Mouse (Mus musculus) embryonic facial prominence, embryonic 14.5 days (tissue): Measurements from ENCODE around the gene Nid1. TPM values are rescaled to one million over a fixed set of nuclear protein-coding genes. Genes with fewer than 3 reads are reported as not detected.
"Not testable (repeated sequence)": the region's sequence is repeated elsewhere in the genome, so short reads cannot be mapped to it uniquely, and the experiment has no call there.

Experiments
- ATAC-seq: fragments of 200-750 bp; cut with Nextera tagmentation; 2 replicates; pipeline ENCODE4 v1.8.0; 2017; ENCODE audit warnings: low read depth, moderate number of reproducible peaks, moderate TSS enrichment
- DNase-seq: peaks from one replicate; pipeline ENCODE4 v3.0.0-alpha.2; 2015; ENCODE audit warnings: low spot score
- H3K27ac ChIP-seq: fragments of 300-500 bp; sonication (generic); replicated peaks from 2 replicates; pipeline ENCODE4 v1.5.1; 2014; ENCODE audit warnings: low read depth, mild to moderate bottlenecking, low read length, moderate library complexity
- H3K27me3 ChIP-seq: fragments of 300-500 bp; sonication (generic); replicated peaks from 2 replicates; pipeline ENCODE4 v1.6.1; 2014; ENCODE audit warnings: low read length; ENCODE audit not compliant: control insufficient read depth, insufficient read depth
- H3K36me3 ChIP-seq: fragments of 300-500 bp; sonication (generic); 2 replicates; pipeline ENCODE4 v1.6.1; 2014; ENCODE audit warnings: low read length, mixed read lengths; ENCODE audit not compliant: control insufficient read depth, insufficient read depth
- H3K4me1 ChIP-seq: fragments of 300-500 bp; sonication (generic); 2 replicates; pipeline ENCODE4 v1.6.1; 2014; ENCODE audit warnings: antibody characterized with exemption, low read length; ENCODE audit not compliant: control insufficient read depth, insufficient read depth
- H3K4me2 ChIP-seq: fragments of 300-500 bp; sonication (generic); 2 replicates; pipeline ENCODE4 v1.6.1; 2014; ENCODE audit warnings: low read depth, mild to moderate bottlenecking, low read length, moderate library complexity, mixed read lengths
- H3K4me3 ChIP-seq: fragments of 300-500 bp; sonication (generic); 2 replicates; pipeline ENCODE4 v1.5.1; 2014; ENCODE audit warnings: low read depth, mild to moderate bottlenecking, low read length
- H3K9ac ChIP-seq: fragments of 300-500 bp; sonication (generic); 2 replicates; pipeline ENCODE4 v1.6.1; 2014; ENCODE audit warnings: low read depth, mild to moderate bottlenecking, low read length, moderate library complexity, mixed read lengths
- H3K9me3 ChIP-seq: fragments of 300-500 bp; sonication (generic); 2 replicates; pipeline ENCODE4 v1.6.1; 2016; ENCODE audit warnings: low read length; ENCODE audit not compliant: control insufficient read depth
- WGBS: fragments of 180-500 bp; shearing (Covaris S2); extraction: QIAGEN DNeasy Blood & Tissue Kit; methylation state at CpG from one replicate; pipeline ENCODE4 v1.1.7; 2014; 5-methylcytosine and 5-hydroxymethylcytosine counted together
- polyA plus RNA-seq: library from polyadenylated mRNA; unstranded; fragments of >200 nt; fragmentation: Nextera tagmentation; extraction: Ambion mirVana; gene quantifications from 2 replicates; pipeline ENCODE4 v1.2.1, GENCODE M21; 2014

Gene Nid1
- polyA plus RNA-seq, 1 experiment from 2014 or later: 142 TPM

GRCm38 (mm10) chr13:13445601-13446000 is 8.2 kb downstream of the Nid1 start:
- H3K36me3 ChIP-seq, DNase-seq, H3K4me1 ChIP-seq, ATAC-seq, H3K4me3 ChIP-seq, H3K27me3 ChIP-seq, H3K27ac ChIP-seq, H3K4me2 ChIP-seq, H3K9me3 ChIP-seq, H3K9ac ChIP-seq: not testable (repeated sequence)
- 78% methylated on average over 5 of the region's 5 CpGs for WGBS

GRCm38 (mm10) chr13:13446711-13447443 is 9.5 kb downstream of the Nid1 start:
- not testable (repeated sequence) for H3K27ac ChIP-seq, H3K4me3 ChIP-seq, DNase-seq, H3K4me1 ChIP-seq, H3K9ac ChIP-seq, ATAC-seq, H3K27me3 ChIP-seq, H3K4me2 ChIP-seq, H3K36me3 ChIP-seq, H3K9me3 ChIP-seq
- 33% methylated on average over 2 of the region's 4 CpGs for WGBS

GRCm38 (mm10) chr13:13449981-13450380 is 12.6 kb downstream of the Nid1 start:
- ATAC-seq, H3K27me3 ChIP-seq, H3K4me2 ChIP-seq, H3K9me3 ChIP-seq, DNase-seq, H3K9ac ChIP-seq, H3K36me3 ChIP-seq, H3K27ac ChIP-seq, H3K4me3 ChIP-seq, H3K4me1 ChIP-seq: not testable (repeated sequence)
- WGBS: 82% methylated on average over 12 of the region's 12 CpGs

- not testable (repeated sequence) for H3K4me2 ChIP-seq, DNase-seq, H3K9ac ChIP-seq, H3K4me3 ChIP-seq, H3K4me1 ChIP-seq, H3K27ac ChIP-seq, H3K9me3 ChIP-seq, H3K27me3 ChIP-seq, H3K36me3 ChIP-seq, ATAC-seq
- 35% methylated on average over 1 of the region's 1 CpGs for WGBS
Observed at GRCm38 (mm10) chr13:13450931-13451330, 13.6 kb downstream of the Nid1 start.

GRCm38 (mm10) chr13:13453332-13453731 is 16.0 kb downstream of the Nid1 start:
- not testable (repeated sequence) for H3K4me2 ChIP-seq, H3K9me3 ChIP-seq, H3K36me3 ChIP-seq, ATAC-seq, H3K27ac ChIP-seq, H3K27me3 ChIP-seq, H3K9ac ChIP-seq, DNase-seq, H3K4me3 ChIP-seq, H3K4me1 ChIP-seq
- 83% methylated on average over 6 of the region's 6 CpGs for WGBS

GRCm38 (mm10) chr13:13454249-13454648 is 16.9 kb downstream of the Nid1 start:
- not testable (repeated sequence) for H3K4me3 ChIP-seq, H3K27ac ChIP-seq

GRCm38 (mm10) chr13:13455632-13456492 is 18.5 kb downstream of the Nid1 start:
- H3K27ac ChIP-seq, H3K4me3 ChIP-seq, H3K4me2 ChIP-seq, H3K9ac ChIP-seq, H3K27me3 ChIP-seq, H3K9me3 ChIP-seq, H3K4me1 ChIP-seq, H3K36me3 ChIP-seq: not testable (repeated sequence)
- DNase-seq (peak; percentile 54), ATAC-seq (peak; percentile 55)
- 22% methylated on average over 7 of the region's 9 CpGs for WGBS

More at GRCm38 (mm10) chr13:13454249-13454648, 16.9 kb downstream of the Nid1 start:
- H3K9me3 ChIP-seq, ATAC-seq, H3K4me1 ChIP-seq, H3K27me3 ChIP-seq, DNase-seq, H3K9ac ChIP-seq, H3K4me2 ChIP-seq, H3K36me3 ChIP-seq: not testable (repeated sequence)
- WGBS: 60% methylated on average over 7 of the region's 7 CpGs

GRCm38 (mm10) chr13:13458138-13458737 is 20.9 kb downstream of the Nid1 start:
- Histone ChIP-seq H3K4me2 (no peak overlapping the region), H3K9ac (no peak overlapping the region), H3K4me3 (no peak overlapping the region), H3K27me3 (no peaks in the 10 kb centered on the region), H3K9me3 (no peaks in the 10 kb centered on the region), H3K27ac (no peak overlapping the region), H3K4me1 (no peaks in the 10 kb centered on the region), H3K36me3 (no peaks in the 10 kb centered on the region)
- no peak for ATAC-seq
- WGBS: 65% methylated on average over 4 of the region's 4 CpGs
- no peak for DNase-seq
